Mouse (Mus musculus) lung, adult 2 months (tissue): ENCODE results near the gene Prpf6.

ENCODE experiments used
- CTCF ChIP-seq: fragments of 200-500 bp; IDR thresholded peaks from 2 replicates; pipeline ENCODE4 v1.5.1; 2011; ENCODE audit warnings: mild to moderate bottlenecking, low read length, control low read depth; ENCODE audit not compliant: insufficient read depth
- POLR2A ChIP-seq: fragments of 200-500 bp; IDR thresholded peaks from 2 replicates; pipeline ENCODE4 v1.6.1; 2011; ENCODE audit warnings: low read depth, mild to moderate bottlenecking, control low read depth, low read length, borderline replicate concordance; ENCODE audit errors: extremely low read depth

DNA sequence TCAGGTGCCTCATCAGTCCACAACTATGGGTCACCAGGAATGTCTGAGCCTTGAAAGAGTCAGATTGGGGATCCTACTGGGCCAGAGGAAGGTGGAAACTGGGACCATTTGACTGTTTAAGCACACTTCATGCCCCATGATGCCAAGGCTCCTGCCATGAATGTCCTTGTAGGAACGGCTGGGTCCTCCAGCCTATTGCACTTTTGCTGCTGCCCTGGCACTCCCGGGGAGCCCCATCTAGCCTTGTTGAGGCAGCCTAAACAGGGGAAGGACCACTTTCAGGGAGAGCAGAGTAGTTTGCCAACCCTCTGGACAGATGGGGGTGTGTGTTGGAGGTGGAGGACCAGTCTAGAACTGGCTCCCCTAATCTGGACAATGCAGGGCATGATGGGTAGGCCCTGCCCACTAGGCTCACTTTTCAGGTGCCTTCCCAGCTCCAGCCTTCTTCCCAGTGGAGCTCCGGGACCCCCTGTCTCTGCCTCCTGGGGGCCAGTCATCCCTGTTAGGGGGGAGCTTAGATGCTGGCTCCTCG is 7.2 kb upstream of the Prpf6 start, which contains the start of gene Uckl1:
- TF ChIP-seq CTCF: no peak
- TF ChIP-seq POLR2A: no peak
